Mouse (Mus musculus) cerebellum, adult 2 months (tissue): ENCODE measurements around the gene Papln.

Source experiments
- CTCF ChIP-seq: fragments of 200-500 bp; IDR thresholded peaks from 2 replicates; pipeline ENCODE4 v1.5.1; 2011; ENCODE audit warnings: low read depth, mild to moderate bottlenecking, control low read depth, low read length, moderate library complexity, borderline replicate concordance; ENCODE audit not compliant: insufficient read depth
- POLR2A ChIP-seq: fragments of 200-500 bp; IDR thresholded peaks from 2 replicates; pipeline ENCODE4 v1.6.1; 2011; ENCODE audit warnings: low read length, control low read depth, borderline replicate concordance; ENCODE audit not compliant: insufficient read depth

GRCm38 (mm10) chr12:83719431-83719830, 44.0 kb upstream of the Papln start:
- no peak for TF ChIP-seq CTCF
- TF ChIP-seq POLR2A = no peak
